Mouse (Mus musculus) midbrain, embryonic 16.5 days (tissue): Measurements from ENCODE around the gene Car6. TPM values are rescaled to one million over a fixed set of nuclear protein-coding genes. Genes with fewer than 3 reads are reported as not detected.
A peak's percentile ranks its signal among the peaks of the same experiment; 100 is the strongest.

ENCODE experiments used
- ATAC-seq: fragments of 200-750 bp; cut with Nextera tagmentation; 2 replicates; pipeline ENCODE4 v1.8.0; 2017; ENCODE audit warnings: moderate TSS enrichment
- H3K27ac ChIP-seq: fragments of 300-500 bp; sonication (generic); 2 replicates; pipeline ENCODE4 v1.5.1; 2014; ENCODE audit warnings: mild to moderate bottlenecking, low read length, mixed read lengths
- H3K27me3 ChIP-seq: fragments of 300-500 bp; sonication (generic); 2 replicates; pipeline ENCODE4 v1.6.1; 2014; ENCODE audit warnings: low read depth, low read length, mixed read lengths; ENCODE audit not compliant: control insufficient read depth, insufficient read depth
- H3K36me3 ChIP-seq: fragments of 300-500 bp; sonication (generic); 2 replicates; pipeline ENCODE4 v1.6.1; 2014; ENCODE audit warnings: mild to moderate bottlenecking, low read length, moderate library complexity, mixed read lengths; ENCODE audit not compliant: control insufficient read depth, insufficient read depth
- H3K4me1 ChIP-seq: fragments of 300-500 bp; sonication (generic); 2 replicates; pipeline ENCODE4 v1.6.1; 2014; ENCODE audit warnings: mild to moderate bottlenecking, low read length, mixed read lengths; ENCODE audit not compliant: control insufficient read depth, insufficient read depth
- H3K4me2 ChIP-seq: fragments of 300-500 bp; sonication (generic); 2 replicates; pipeline ENCODE4 v1.6.1; 2014; ENCODE audit warnings: mild to moderate bottlenecking, low read length, mixed read lengths
- H3K4me3 ChIP-seq: fragments of 300-500 bp; sonication (generic); 2 replicates; pipeline ENCODE4 v1.5.1; 2014; ENCODE audit warnings: low read depth, mild to moderate bottlenecking, low read length, moderate library complexity, mixed read lengths
- H3K9ac ChIP-seq: fragments of 300-500 bp; sonication (generic); 2 replicates; pipeline ENCODE4 v1.6.1; 2014; ENCODE audit warnings: low read depth, low read length, mixed read lengths
- H3K9me3 ChIP-seq: fragments of 300-500 bp; sonication (generic); replicated peaks from 2 replicates; pipeline ENCODE4 v1.6.1; 2014; ENCODE audit warnings: mild to moderate bottlenecking, low read length, mixed read lengths; ENCODE audit not compliant: control insufficient read depth, poor library complexity, severe bottlenecking
- WGBS: fragments of 180-500 bp; shearing (Covaris S2); extraction: QIAGEN DNeasy Blood & Tissue Kit; methylation state at CpG from one replicate; pipeline ENCODE4 v1.1.7; 2014; 5-methylcytosine and 5-hydroxymethylcytosine counted together
- polyA plus RNA-seq: library from polyadenylated mRNA; unstranded; fragments of >200 nt; fragmentation: Nextera tagmentation; extraction: Ambion mirVana; gene quantifications from 2 replicates; pipeline ENCODE4 v1.2.1, GENCODE M21; 2015

The Car6 gene
- polyA plus RNA-seq, 1 experiment from 2014 or later = not detected

GRCm38 (mm10) chr4:150220584-150220983, 19.5 kb upstream of the Car6 start:
- no peak for ATAC-seq
- Histone ChIP-seq H3K4me3 (no peak overlapping the region), H3K4me1 (no peaks in the 10 kb centered on the region), H3K27me3 (no peaks in the 10 kb centered on the region), H3K27ac (no peak overlapping the region), H3K9ac (no peak overlapping the region), H3K4me2 (no peak overlapping the region), H3K36me3 (no peaks in the 10 kb centered on the region), H3K9me3 (no peaks in the 10 kb centered on the region)
- 21% methylated on average over 11 of the region's 11 CpGs for WGBS

DNA sequence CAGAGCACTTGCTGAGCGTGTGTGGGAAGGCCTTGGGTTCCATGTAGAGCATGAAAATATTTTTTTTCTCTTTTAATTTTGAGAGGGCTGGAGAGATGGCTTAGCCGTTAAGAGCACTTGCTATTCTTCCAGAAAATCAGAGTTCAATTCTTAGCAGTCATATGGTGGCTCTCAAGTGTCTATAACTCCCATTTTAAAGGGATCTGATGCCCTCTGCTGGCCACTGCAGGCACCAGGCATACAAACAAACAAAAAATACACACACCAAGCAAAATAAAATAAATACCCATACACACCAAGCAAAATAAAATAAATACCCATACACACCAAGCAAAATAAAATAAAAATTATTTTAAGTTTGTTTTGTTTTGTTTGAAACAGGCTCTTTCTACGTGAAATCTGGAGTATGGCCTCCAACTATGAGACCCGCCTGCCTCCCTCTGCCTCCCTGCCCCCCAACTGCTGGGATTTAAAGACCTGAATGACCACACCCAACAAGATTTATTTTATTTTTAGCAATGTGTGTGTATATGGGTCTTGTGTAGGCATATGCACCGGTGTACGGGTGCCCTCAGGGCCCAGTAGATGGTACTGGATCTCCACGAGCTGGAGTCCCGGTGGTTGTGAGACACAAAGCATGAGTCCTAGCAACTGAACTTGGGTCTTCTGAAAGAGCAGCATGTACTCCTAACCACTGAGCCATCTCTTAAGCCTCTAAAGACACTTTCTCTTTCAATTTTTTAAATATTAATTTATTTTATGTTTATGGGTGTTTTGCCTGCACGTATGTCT, 18.6 kb upstream of the Car6 start:
- 76% methylated on average over 9 of the region's 9 CpGs for WGBS

GRCm38 (mm10) chr4:150217935-150218334, 16.8 kb upstream of the Car6 start:
- Histone ChIP-seq H3K9ac (no peak overlapping the region), H3K4me3 (no peak overlapping the region), H3K36me3 (no peaks in the 10 kb centered on the region), H3K27me3 (no peaks in the 10 kb centered on the region; the same call in 1 of the 2 replicates), H3K9me3 (no peaks in the 10 kb centered on the region), H3K27ac (no peak overlapping the region), H3K4me2 (no peak overlapping the region), H3K4me1 (no peaks in the 10 kb centered on the region; the same call in 1 of the 2 replicates)
- WGBS = 100% methylated on average over 1 of the region's 1 CpGs
- no peak for ATAC-seq

More for the DNA sequence above, 18.6 kb upstream of the Car6 start:
- no peaks in the 10 kb centered on the region for H3K36me3 ChIP-seq
- H3K4me3 ChIP-seq = no peak overlapping the region
- ATAC-seq = no peak
- H3K9ac ChIP-seq = no peak overlapping the region
- no peaks in the 10 kb centered on the region for H3K27me3 ChIP-seq
- H3K27ac ChIP-seq = no peak overlapping the region
- H3K9me3 ChIP-seq = no peaks in the 10 kb centered on the region
- H3K4me2 ChIP-seq = no peak overlapping the region
- no peaks in the 10 kb centered on the region for H3K4me1 ChIP-seq

- Histone ChIP-seq H3K9ac (no peak overlapping the region), H3K36me3 (no peaks in the 10 kb centered on the region), H3K27ac (no peak overlapping the region), H3K4me2 (no peak overlapping the region), H3K4me1 (no peaks in the 10 kb centered on the region; the same call in 1 of the 2 replicates), H3K4me3 (no peak overlapping the region), H3K27me3 (no peaks in the 10 kb centered on the region; the same call in 1 of the 2 replicates), H3K9me3 (no peaks in the 10 kb centered on the region)
- WGBS = 71% methylated on average over 5 of the region's 5 CpGs
- ATAC-seq = no peak
Measured at GRCm38 (mm10) chr4:150217042-150217554, 16.0 kb upstream of the Car6 start.

DNA sequence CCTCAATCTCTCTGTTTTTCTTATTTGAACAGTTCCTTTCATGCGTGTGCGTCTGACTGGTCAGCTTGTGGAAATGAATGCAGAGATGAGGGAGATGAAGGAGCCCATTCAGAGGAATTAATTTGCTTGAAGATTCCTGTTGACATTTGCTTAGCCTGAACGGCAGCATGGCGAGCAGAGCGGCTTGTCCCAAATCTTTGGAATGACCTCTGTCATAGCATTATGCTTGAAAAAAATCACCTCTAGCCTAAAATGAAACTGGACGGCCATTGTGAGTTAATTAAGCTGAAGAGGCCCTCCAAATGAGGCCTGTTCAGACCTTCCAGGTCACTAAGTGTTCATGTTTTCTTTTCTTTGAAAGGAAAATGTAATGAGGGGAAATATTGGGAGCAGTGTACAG, 15.3 kb upstream of the Car6 start:
- Histone ChIP-seq H3K4me2 (no peak overlapping the region), H3K4me1 (no peaks in the 10 kb centered on the region; the same call in 1 of the 2 replicates), H3K27me3 (no peaks in the 10 kb centered on the region; the same call in 1 of the 2 replicates), H3K9ac (no peak overlapping the region), H3K9me3 (no peaks in the 10 kb centered on the region), H3K27ac (no peak overlapping the region), H3K36me3 (no peaks in the 10 kb centered on the region), H3K4me3 (no peak overlapping the region)
- 42% methylated on average over 6 of the region's 6 CpGs for WGBS
- no peak for ATAC-seq

- Histone ChIP-seq H3K4me1 (no peaks in the 10 kb centered on the region; the same call in 1 of the 2 replicates), H3K9ac (no peak overlapping the region), H3K4me2 (no peak overlapping the region), H3K27ac (no peak overlapping the region), H3K27me3 (no peaks in the 10 kb centered on the region; the same call in 1 of the 2 replicates), H3K9me3 (no peaks in the 10 kb centered on the region), H3K4me3 (no peak overlapping the region), H3K36me3 (no peaks in the 10 kb centered on the region)
- ATAC-seq = no peak
- 33% methylated on average over 5 of the region's 5 CpGs for WGBS
Measured at GRCm38 (mm10) chr4:150213910-150214309, 12.8 kb upstream of the Car6 start.

DNA sequence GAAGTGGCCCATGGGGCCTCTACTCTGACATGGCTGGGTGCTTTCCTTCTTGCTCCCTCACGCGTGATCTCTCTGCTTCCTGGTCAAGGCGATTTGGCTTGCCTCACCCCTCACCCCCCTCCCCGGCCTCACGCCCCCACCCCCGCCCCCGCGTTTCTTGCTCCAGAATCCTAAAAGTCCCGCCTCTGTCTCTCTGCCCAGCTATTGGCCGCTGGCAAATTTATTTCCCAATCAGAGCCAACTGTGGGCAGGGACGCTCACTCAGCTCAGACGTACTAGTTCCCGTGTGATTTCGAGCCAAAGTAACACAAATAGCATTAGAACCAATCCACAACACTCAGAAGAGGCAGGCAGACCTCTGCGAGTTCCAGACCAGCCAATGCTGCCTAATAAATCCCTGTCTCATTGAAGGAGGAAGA, 11.4 kb upstream of the Car6 start:
- Histone ChIP-seq H3K27ac (no peak overlapping the region), H3K9me3 (no peaks in the 10 kb centered on the region), H3K36me3 (no peaks in the 10 kb centered on the region), H3K4me3 (peak overlapping the region; percentile 27), H3K4me2 (peak overlapping the region; percentile 55), H3K4me1 (no peaks in the 10 kb centered on the region; the same call in 1 of the 2 replicates), H3K27me3 (no peaks in the 10 kb centered on the region; the same call in 1 of the 2 replicates), H3K9ac (no peak overlapping the region)
- 0% methylated on average over 14 of the region's 15 CpGs for WGBS
- ATAC-seq = no peak

- Histone ChIP-seq H3K4me2 (peak overlapping the region; percentile 55), H3K9me3 (no peaks in the 10 kb centered on the region), H3K4me3 (no peak overlapping the region), H3K9ac (no peak overlapping the region), H3K4me1 (no peaks in the 10 kb centered on the region; the same call in 1 of the 2 replicates), H3K27ac (no peak overlapping the region), H3K36me3 (no peaks in the 10 kb centered on the region), H3K27me3 (no peaks in the 10 kb centered on the region; the same call in 1 of the 2 replicates)
- WGBS = 53% methylated on average over 10 of the region's 10 CpGs
- ATAC-seq = no peak
Measured at GRCm38 (mm10) chr4:150211930-150212552, 10.9 kb upstream of the Car6 start.

DNA sequence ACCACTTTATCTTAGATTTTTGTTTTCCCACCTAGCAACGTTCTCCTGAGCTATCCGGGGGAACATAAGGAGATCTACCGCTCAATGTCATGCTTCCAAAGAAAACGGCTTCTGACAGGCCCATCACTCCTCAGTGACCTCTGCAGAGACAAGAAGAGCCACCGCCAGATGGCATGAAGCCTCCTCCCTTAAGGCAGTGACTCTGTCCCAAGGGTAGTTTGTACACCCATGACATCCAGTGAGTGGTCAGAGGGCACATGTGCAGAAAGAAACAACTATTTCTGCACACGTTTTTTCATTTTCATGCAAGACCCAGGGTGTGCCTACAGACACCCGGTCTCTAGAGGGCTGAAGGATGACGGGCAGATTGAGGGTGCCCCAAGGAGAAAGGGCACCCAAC, 9.2 kb upstream of the Car6 start:
- H3K4me3 ChIP-seq = no peak overlapping the region
- WGBS = 87% methylated on average over 8 of the region's 8 CpGs
- H3K4me2 ChIP-seq = no peak overlapping the region
- no peak overlapping the region for H3K9ac ChIP-seq
- H3K9me3 ChIP-seq = no peaks in the 10 kb centered on the region
- no peak for ATAC-seq
- no peaks in the 10 kb centered on the region; the same call in 1 of the 2 replicates for H3K4me1 ChIP-seq
- H3K27ac ChIP-seq = no peak overlapping the region
- no peaks in the 10 kb centered on the region; the same call in 1 of the 2 replicates for H3K27me3 ChIP-seq
- H3K36me3 ChIP-seq = no peaks in the 10 kb centered on the region
